Mouse (Mus musculus) lung, postnatal 0 days (tissue): ENCODE data around the gene 1110008P14Rik. TPM values are rescaled to one million over a fixed set of nuclear protein-coding genes. Genes with fewer than 3 reads are reported as not detected.

Experiments used
- ATAC-seq: fragments of 200-750 bp; cut with Nextera tagmentation; 2 replicates; pipeline ENCODE4 v1.8.0; 2017; ENCODE audit warnings: moderate library complexity
- DNase-seq: peaks from one replicate; pipeline ENCODE4 v3.0.0-alpha.2; 2016; ENCODE audit warnings: low spot score
- H3K27ac ChIP-seq: fragments of 300-500 bp; sonication (generic); 2 replicates; pipeline ENCODE4 v1.5.1; 2014; ENCODE audit warnings: antibody characterized with exemption, mild to moderate bottlenecking, low read length, mixed read lengths
- H3K27me3 ChIP-seq: fragments of 300-500 bp; sonication (generic); replicated peaks from 2 replicates; pipeline ENCODE4 v1.6.1; 2014; ENCODE audit warnings: low read length, mixed read lengths; ENCODE audit not compliant: insufficient read depth
- H3K36me3 ChIP-seq: fragments of 300-500 bp; sonication (generic); 2 replicates; pipeline ENCODE4 v1.6.1; 2014; ENCODE audit warnings: low read length, mixed read lengths; ENCODE audit not compliant: insufficient read depth
- H3K4me1 ChIP-seq: fragments of 300-500 bp; sonication (generic); 2 replicates; pipeline ENCODE4 v1.6.1; 2014; ENCODE audit warnings: antibody characterized with exemption, low read depth, low read length, mixed read lengths; ENCODE audit not compliant: insufficient read depth
- H3K4me2 ChIP-seq: fragments of 300-500 bp; sonication (generic); replicated peaks from 2 replicates; pipeline ENCODE4 v1.6.1; 2014; ENCODE audit warnings: low read depth, mild to moderate bottlenecking, low read length, moderate library complexity, mixed read lengths
- H3K4me3 ChIP-seq: fragments of 300-500 bp; sonication (generic); 2 replicates; pipeline ENCODE4 v1.5.1; 2014; ENCODE audit warnings: low read depth, low read length
- H3K9ac ChIP-seq: fragments of 300-500 bp; sonication (generic); replicated peaks from 2 replicates; pipeline ENCODE4 v1.6.1; 2014; ENCODE audit warnings: low read depth, mild to moderate bottlenecking
- H3K9me3 ChIP-seq: fragments of 300-500 bp; sonication (generic); 2 replicates; pipeline ENCODE4 v1.6.1; 2016; ENCODE audit warnings: low read length, mixed read lengths
- CTCF ChIP-seq: IDR thresholded peaks from 2 replicates; pipeline ENCODE4 v1.5.1; 2016; ENCODE audit warnings: antibody characterized with exemption, mild to moderate bottlenecking
- EP300 ChIP-seq: IDR thresholded peaks from 2 replicates; pipeline ENCODE4 v1.6.1; 2016; ENCODE audit warnings: antibody characterized with exemption, mild to moderate bottlenecking, control low read depth
- WGBS: fragments of 180-500 bp; shearing (Covaris S2); extraction: QIAGEN DNeasy Blood & Tissue Kit; methylation state at CpG from one replicate; pipeline ENCODE4 v1.1.7; 2014; 5-methylcytosine and 5-hydroxymethylcytosine counted together
- polyA plus RNA-seq: library from polyadenylated mRNA; unstranded; fragments of >200 nt; fragmentation: Nextera tagmentation; extraction: Ambion mirVana; gene quantifications from 2 replicates; pipeline ENCODE4 v1.2.1, GENCODE M21; 2015

Gene 1110008P14Rik
- polyA plus RNA-seq, 1 experiment from 2014 or later, result 78.1 TPM

DNA sequence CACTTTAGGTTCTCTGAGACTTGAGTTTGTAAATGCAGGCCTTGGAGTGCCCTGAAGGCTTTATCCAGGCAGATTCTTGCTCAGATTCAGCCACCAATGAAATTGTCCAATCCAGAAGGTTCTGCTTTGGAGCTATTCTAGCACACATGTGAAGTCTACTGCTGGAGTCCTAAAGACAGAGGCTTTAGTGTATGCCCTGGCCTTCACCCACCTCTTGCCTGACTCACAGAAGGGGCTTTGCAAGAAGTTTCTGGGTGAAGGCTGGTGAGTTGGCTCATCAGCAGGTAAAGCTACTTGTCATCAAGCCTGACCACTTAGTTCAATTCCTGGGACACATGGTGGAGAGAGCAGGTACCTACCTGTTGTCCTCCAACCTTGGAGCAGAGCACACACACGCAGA, 44.4 kb upstream of the 1110008P14Rik start:
- Histone ChIP-seq H3K9ac (no peak overlapping the region), H3K4me3 (no peak overlapping the region), H3K36me3 (no peaks in the 10 kb centered on the region), H3K4me1 (peaks cover 55% of the 10 kb centered on the region), H3K4me2 (no peak overlapping the region), H3K27ac (no peak overlapping the region), H3K9me3 (no peaks in the 10 kb centered on the region), H3K27me3 (no peaks in the 10 kb centered on the region)
- DNase-seq, result no peak
- no peak for ATAC-seq
- WGBS, result 72% methylated on average over 1 of the region's 1 CpGs
- TF ChIP-seq EP300 (no peak), CTCF (no peak)

GRCm38 (mm10) chr2:32425568-32425967, 43.8 kb upstream of the 1110008P14Rik start:
- Histone ChIP-seq H3K4me1 (peaks cover 54% of the 10 kb centered on the region), H3K9me3 (no peaks in the 10 kb centered on the region), H3K4me2 (no peak overlapping the region), H3K36me3 (no peaks in the 10 kb centered on the region), H3K27ac (0 out of 2 replicates have a peak overlapping the region, but pooled peaks have one; percentile 94), H3K9ac (no peak overlapping the region), H3K27me3 (no peaks in the 10 kb centered on the region), H3K4me3 (no peak overlapping the region)
- no peak for DNase-seq
- ATAC-seq, result no peak
- TF ChIP-seq CTCF (no peak), EP300 (no peak)
- WGBS, result 53% methylated on average over 5 of the region's 5 CpGs

DNA sequence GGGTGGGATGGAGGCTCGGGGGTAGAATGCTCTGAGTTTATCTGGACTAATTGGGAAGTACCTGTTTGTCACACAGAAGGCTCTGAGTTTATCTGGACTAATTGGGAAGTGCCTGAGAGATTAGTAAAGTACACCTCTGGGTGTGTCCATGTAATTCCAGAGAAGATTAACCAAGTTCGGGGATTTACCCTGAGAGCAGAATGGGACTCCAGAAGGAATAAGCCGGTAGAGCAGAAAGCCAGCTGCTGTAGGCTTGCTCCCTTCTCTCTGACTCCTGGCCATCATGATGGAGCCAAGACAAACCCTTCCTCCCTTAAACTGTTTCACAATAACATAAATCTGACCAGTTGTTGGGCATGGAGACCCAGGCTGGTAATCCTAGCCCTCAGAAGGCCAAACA, 43.1 kb upstream of the 1110008P14Rik start:
- H3K9ac ChIP-seq, result no peak overlapping the region
- peaks cover 7% of the 10 kb centered on the region; the same call in 1 of the 2 replicates for H3K36me3 ChIP-seq
- TF ChIP-seq CTCF (no peak), EP300 (no peak; the same call in 1 of the 2 replicates)
- peak overlapping the region; percentile 94 for H3K27ac ChIP-seq
- peaks cover 52% of the 10 kb centered on the region for H3K4me1 ChIP-seq
- no peaks in the 10 kb centered on the region for H3K9me3 ChIP-seq
- DNase-seq, result peak; percentile 48
- no peak for ATAC-seq
- WGBS, result 30% methylated on average over 3 of the region's 3 CpGs
- no peak overlapping the region for H3K4me3 ChIP-seq
- no peak overlapping the region for H3K4me2 ChIP-seq
- no peaks in the 10 kb centered on the region for H3K27me3 ChIP-seq

DNA sequence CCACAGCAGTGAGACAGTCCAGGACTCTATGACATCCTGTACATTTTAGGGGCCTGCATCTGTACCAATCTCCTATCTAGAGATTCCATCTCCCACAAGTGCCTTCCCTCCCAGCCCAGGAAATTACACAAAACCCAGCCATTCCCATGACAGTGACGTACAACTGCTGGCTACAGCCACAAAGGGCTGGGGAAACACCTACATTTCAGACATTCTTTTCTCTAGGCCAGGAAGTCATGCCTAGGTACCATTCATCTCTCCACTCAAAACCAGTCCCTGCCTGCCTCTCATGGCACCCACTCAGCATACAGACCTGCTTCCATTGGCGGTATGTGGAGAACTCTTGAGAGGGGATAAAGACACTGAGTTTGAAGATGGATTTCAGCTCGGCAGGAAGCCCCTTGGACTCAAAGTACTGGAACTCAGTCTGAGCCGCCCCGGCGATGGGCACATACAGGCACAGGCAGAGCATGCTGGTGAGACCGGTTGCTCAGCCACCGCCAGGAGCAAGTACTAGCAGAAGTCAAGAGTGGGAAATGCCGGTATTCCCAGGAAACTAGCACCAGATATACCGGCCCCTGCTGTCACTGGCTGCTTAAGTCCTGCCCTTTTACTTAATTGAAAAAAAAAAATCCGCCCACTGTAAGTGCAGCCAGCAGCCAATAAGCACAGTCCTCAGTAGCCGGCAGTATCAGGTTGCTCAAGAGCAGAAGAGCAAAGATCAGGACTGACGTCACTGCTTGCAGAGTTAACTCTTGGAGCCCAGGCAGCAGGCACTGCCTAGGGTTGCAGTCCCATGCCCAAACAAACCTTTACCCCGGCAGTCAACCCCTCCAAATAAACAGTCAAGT, 42.0 kb upstream of the 1110008P14Rik start:
- H3K4me2 ChIP-seq, result peak overlapping the region; percentile 69
- ATAC-seq, result peak; percentile 82
- H3K4me3 ChIP-seq, result peak overlapping the region; percentile 39
- no peaks in the 10 kb centered on the region for H3K9me3 ChIP-seq
- WGBS, result 1% methylated on average over 14 of the region's 14 CpGs
- peaks cover 11% of the 10 kb centered on the region; the same call in 1 of the 2 replicates for H3K36me3 ChIP-seq
- DNase-seq, result peak; percentile 99
- peaks cover 44% of the 10 kb centered on the region for H3K4me1 ChIP-seq
- H3K27ac ChIP-seq, result peak overlapping the region; percentile 94
- TF ChIP-seq CTCF, result peak; percentile 39
- peak; percentile 98 for TF ChIP-seq EP300
- H3K27me3 ChIP-seq, result no peaks in the 10 kb centered on the region
- peak overlapping the region; percentile 37 for H3K9ac ChIP-seq

DNA sequence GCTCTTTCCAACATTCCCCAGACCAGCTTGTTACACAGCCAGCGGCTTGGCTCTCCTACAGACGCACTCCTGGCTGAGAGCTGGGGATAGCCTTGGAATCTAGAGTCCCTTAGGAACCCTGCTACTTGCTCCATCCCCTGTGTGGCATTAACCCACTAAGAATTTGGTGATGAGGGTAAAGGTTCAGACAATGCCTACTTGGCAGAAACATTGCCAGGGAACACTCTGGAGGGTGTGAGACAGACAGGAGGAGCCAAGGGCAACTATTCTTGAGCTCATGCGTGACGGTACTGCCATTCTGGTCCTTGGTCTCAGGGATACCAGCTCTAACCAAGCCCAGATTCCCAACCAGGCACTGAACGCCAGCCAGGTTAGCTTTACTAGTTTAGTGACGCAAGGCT, 40.1 kb upstream of the 1110008P14Rik start:
- no peak overlapping the region for H3K9ac ChIP-seq
- H3K27me3 ChIP-seq, result no peaks in the 10 kb centered on the region
- TF ChIP-seq CTCF (no peak), EP300 (no peak)
- peaks cover 30% of the 10 kb centered on the region for H3K4me1 ChIP-seq
- H3K36me3 ChIP-seq, result peaks cover 24% of the 10 kb centered on the region
- ATAC-seq, result no peak
- H3K27ac ChIP-seq, result no peak overlapping the region
- DNase-seq, result no peak
- H3K4me2 ChIP-seq, result 0 out of 2 replicates have a peak overlapping the region, but pooled peaks have one; percentile 69
- 90% methylated on average over 6 of the region's 6 CpGs for WGBS
- no peaks in the 10 kb centered on the region for H3K9me3 ChIP-seq
- H3K4me3 ChIP-seq, result no peak overlapping the region; the same call in 1 of the 2 replicates

- Histone ChIP-seq H3K9ac (no peak overlapping the region), H3K9me3 (no peaks in the 10 kb centered on the region), H3K4me3 (no peak overlapping the region), H3K4me2 (no peak overlapping the region), H3K27ac (no peak overlapping the region), H3K27me3 (no peaks in the 10 kb centered on the region), H3K36me3 (peaks cover 36% of the 10 kb centered on the region), H3K4me1 (peaks cover 30% of the 10 kb centered on the region)
- TF ChIP-seq EP300 (no peak), CTCF (no peak)
- ATAC-seq, result no peak
- 88% methylated on average over 6 of the region's 6 CpGs for WGBS
- DNase-seq, result no peak
Observed at GRCm38 (mm10) chr2:32420647-32421046, 38.9 kb upstream of the 1110008P14Rik start.
